Mouse (Mus musculus) myocyte (in vitro differentiated cells): ENCODE data around the gene Tmem132d.

Experiments used
- MYOD1 ChIP-seq, 3 experiments: IDR thresholded peaks; one replicate each; pipeline ENCODE4 v1.6.1; 2011; ENCODE audit warnings: control low read depth in 2 of 3, low read depth in 2 of 3, mild to moderate bottlenecking in 2 of 3, moderate library complexity in 1 of 3; ENCODE audit not compliant: insufficient read length in 2 of 3, control insufficient read depth in 1 of 3
- POLR2A ChIP-seq: IDR thresholded peaks from one replicate; pipeline ENCODE4 v1.6.1; 2011; ENCODE audit warnings: low read depth, mild to moderate bottlenecking, control low read depth, moderate library complexity; ENCODE audit not compliant: insufficient read length

GRCm38 (mm10) chr5:127979329-127980002 lies 453.4 kb downstream of the Tmem132d start:
- TF ChIP-seq POLR2A: no peak
- TF ChIP-seq MYOD1 (IDR thresholded peaks at IDR 0.05; ENCODE audit: control insufficient read depth in 1 of 3, insufficient read length in 2 of 3, low read depth in 2 of 3): no peak
